Mouse (Mus musculus) G1E (cell line): ENCODE measurements around the gene Racgap1. TPM values are rescaled to one million over a fixed set of nuclear protein-coding genes. Genes with fewer than 3 reads are reported as not detected.
A peak's percentile ranks its signal among the peaks of the same experiment; 100 is the strongest.

Experiments used
- ATAC-seq: 2 replicates; pipeline ENCODE4 v1.8.0; 2016; ENCODE audit warnings: mild to moderate bottlenecking; ENCODE audit not compliant: insufficient number of reproducible peaks, poor library complexity, low FRiP score, severe bottlenecking; ENCODE audit errors: extremely low read depth
- DNase-seq: peaks from one replicate; pipeline ENCODE4 v3.0.0; 2012; ENCODE audit warnings: low spot score
- H3K27me3 ChIP-seq: 2 replicates; pipeline ENCODE4 v1.6.1; 2012; ENCODE audit warnings: mild to moderate bottlenecking, low read length, inconsistent platforms; ENCODE audit not compliant: insufficient read depth
- H3K36me3 ChIP-seq: replicated peaks from 2 replicates; pipeline ENCODE3; 2012; ENCODE audit warnings: mild to moderate bottlenecking, inconsistent platforms
- H3K4me1 ChIP-seq: 2 replicates; pipeline ENCODE4 v1.6.1; 2012; ENCODE audit warnings: low read depth, low read length, inconsistent platforms, mixed read lengths; ENCODE audit not compliant: insufficient read depth
- H3K4me3 ChIP-seq: 2 replicates; pipeline ENCODE4 v1.5.1; 2012; ENCODE audit warnings: low read depth, mild to moderate bottlenecking, inconsistent platforms, low read length, moderate library complexity, mixed read lengths
- H3K9me3 ChIP-seq: replicated peaks from 2 replicates; pipeline ENCODE4 v1.6.1; 2012; ENCODE audit warnings: inconsistent platforms
- CTCF ChIP-seq: IDR thresholded peaks from 2 replicates; pipeline ENCODE4 v1.5.1; 2012; ENCODE audit warnings: low read depth, low read length, inconsistent platforms, mixed read lengths
- GATA1 ChIP-seq: IDR thresholded peaks from 2 replicates; pipeline ENCODE4 v1.6.1; 2012; ENCODE audit warnings: borderline replicate concordance, low read length, inconsistent platforms, mixed read lengths
- GATA2 ChIP-seq: IDR thresholded peaks from 2 replicates; pipeline ENCODE4 v1.6.1; 2012; ENCODE audit warnings: low read depth, low read length, inconsistent platforms, borderline replicate concordance
- POLR2AphosphoS5 ChIP-seq: IDR thresholded peaks from 2 replicates; pipeline ENCODE4 v1.6.1; 2012; ENCODE audit warnings: low read depth, low read length, inconsistent platforms; ENCODE audit not compliant: insufficient replicate concordance
- TAL1 ChIP-seq: conservative IDR thresholded peaks from 2 replicates; pipeline ENCODE4 v1.6.1; 2012; ENCODE audit warnings: low read depth, low read length, inconsistent platforms, mixed read lengths
- polyA plus RNA-seq: library from polyadenylated mRNA; stranded (reverse); fragments of >175 nt; gene quantifications from 2 replicates; pipeline ENCODE4 v1.2.3, GENCODE M21; 2012
- total RNA-seq, 2 experiments: library from RNA; stranded (forward) in 1 of 2; stranded (reverse) in 1 of 2; fragments of 200-1000 nt in 1 of 2; fragments of >200 nt in 1 of 2; fragmentation: Nextera tagmentation in 1 of 2; gene quantifications; 2 replicates each; pipeline ENCODE4 v1.2.3; 2014 to 2017

The Racgap1 gene
- total and polyA plus RNA-seq, 3 experiments, result 35.6 to 189 (median 71.7) TPM

GRCm38 (mm10) chr15:99596056-99596687 lies 55.3 kb downstream of the Racgap1 start:
- Histone ChIP-seq H3K27me3 (peaks cover 67% of the 10 kb centered on the region), H3K4me3 (no peak overlapping the region), H3K36me3 (no peaks in the 10 kb centered on the region), H3K9me3 (no peaks in the 10 kb centered on the region), H3K4me1 (peaks cover 10% of the 10 kb centered on the region)
- DNase-seq (peak; percentile 88), ATAC-seq (peak; percentile 34; the same call in 1 of the 2 replicates)
- peak; percentile 96 for TF ChIP-seq CTCF
- TF ChIP-seq TAL1, result no peak

- no peaks in the 10 kb centered on the region for H3K9me3 ChIP-seq
- peaks cover 10% of the 10 kb centered on the region for H3K4me1 ChIP-seq
- H3K4me3 ChIP-seq, result no peak overlapping the region
- no peak for TF ChIP-seq GATA1
- no peak for TF ChIP-seq POLR2AphosphoS5
- ATAC-seq (no peak), DNase-seq (no peak)
- H3K36me3 ChIP-seq, result no peaks in the 10 kb centered on the region
- H3K27me3 ChIP-seq, result peaks cover 60% of the 10 kb centered on the region
Observed at GRCm38 (mm10) chr15:99594951-99595350, 56.5 kb downstream of the Racgap1 start.

- H3K27me3 ChIP-seq, result peaks cover 44% of the 10 kb centered on the region
- no peaks in the 10 kb centered on the region for H3K9me3 ChIP-seq
- no peak overlapping the region for H3K4me3 ChIP-seq
- H3K36me3 ChIP-seq, result no peaks in the 10 kb centered on the region
- TF ChIP-seq CTCF (no peak), GATA1 (no peak), POLR2AphosphoS5 (no peak), GATA2 (no peak), TAL1 (no peak)
- DNase-seq, result no peak
- ATAC-seq, result no peak
- H3K4me1 ChIP-seq, result peaks cover 5% of the 10 kb centered on the region; the same call in 1 of the 2 replicates
Observed at GRCm38 (mm10) chr15:99592877-99593276, 58.6 kb downstream of the Racgap1 start.

DNA sequence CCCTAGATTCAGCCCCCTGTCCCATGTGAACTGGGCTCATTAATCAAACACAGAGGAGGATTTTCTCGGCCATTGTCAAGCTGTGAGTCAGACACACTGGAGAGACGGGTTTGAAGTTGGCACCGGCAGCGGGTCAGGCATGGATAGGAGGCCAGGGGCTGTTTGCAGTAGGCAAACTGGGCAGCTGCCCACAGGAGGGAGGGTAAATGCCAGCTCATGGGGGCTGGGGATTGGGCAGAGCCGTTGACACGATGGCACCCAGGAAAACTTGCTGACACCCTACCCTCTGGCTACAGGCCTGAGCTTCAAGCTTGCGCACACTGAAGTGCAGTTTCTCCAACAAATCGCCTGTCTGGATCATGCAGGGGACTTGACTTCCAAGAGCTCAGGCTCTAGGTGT lies 59.3 kb downstream of the Racgap1 start:
- peaks cover 38% of the 10 kb centered on the region for H3K27me3 ChIP-seq
- DNase-seq, result no peak
- no peaks in the 10 kb centered on the region for H3K36me3 ChIP-seq
- no peak overlapping the region for H3K4me3 ChIP-seq
- no peak for TF ChIP-seq CTCF
- no peak for TF ChIP-seq GATA2
- no peak for TF ChIP-seq TAL1
- TF ChIP-seq POLR2AphosphoS5, result no peak
- no peak for TF ChIP-seq GATA1
- no peaks in the 10 kb centered on the region for H3K9me3 ChIP-seq
- peaks cover 5% of the 10 kb centered on the region; the same call in 1 of the 2 replicates for H3K4me1 ChIP-seq
- ATAC-seq, result no peak

DNA sequence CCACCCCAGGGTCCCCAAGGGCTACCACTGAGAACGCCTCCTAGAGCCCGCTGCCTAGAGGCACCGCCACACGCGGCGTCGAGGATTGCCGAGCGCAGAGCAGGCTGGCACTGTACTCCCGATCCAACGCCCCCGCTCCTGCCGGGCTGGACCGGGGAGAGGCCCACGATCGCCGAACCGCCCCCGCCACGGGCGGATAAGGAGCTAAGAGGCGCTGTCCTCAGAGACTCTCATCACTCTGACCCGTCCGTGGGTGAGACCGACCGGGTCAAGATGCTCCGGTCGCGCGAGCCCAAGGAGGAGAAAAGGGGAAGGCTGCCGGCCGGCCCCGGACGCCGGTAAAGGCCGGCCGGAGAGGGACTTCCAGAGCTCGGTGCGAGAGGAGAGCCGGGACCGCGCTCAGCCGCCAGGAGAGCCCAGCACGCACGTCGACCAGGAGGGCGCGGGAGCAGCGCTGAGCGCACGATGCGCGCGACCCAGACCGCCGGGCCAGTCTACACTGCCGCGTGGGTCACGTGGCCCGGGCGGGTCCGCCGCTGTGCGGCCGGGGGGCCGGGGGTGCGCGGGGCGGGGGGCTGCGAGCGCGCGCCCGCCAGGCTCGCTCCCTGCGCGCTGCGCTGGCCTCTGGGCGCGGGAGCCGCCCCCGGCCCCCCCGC lies 60.9 kb downstream of the Racgap1 start, which contains the start of gene Aqp5:
Aqp5 (plus strand) TSS at position 354 of the 656 bp plus-strand sequence.
- no peaks in the 10 kb centered on the region for H3K36me3 ChIP-seq
- no peaks in the 10 kb centered on the region for H3K9me3 ChIP-seq
- no peak within 1 kb of the TSS for H3K4me3 ChIP-seq
- DNase-seq (no peak), ATAC-seq (no peak)
- peaks cover 40% of the 10 kb centered on the region for H3K27me3 ChIP-seq
- TF ChIP-seq GATA2, result no peak
- TF ChIP-seq GATA1, result no peak
- no peak for TF ChIP-seq TAL1
- no peak for TF ChIP-seq CTCF
- TF ChIP-seq POLR2AphosphoS5, result no peak
- no peaks in the 10 kb centered on the region for H3K4me1 ChIP-seq

GRCm38 (mm10) chr15:99589704-99590103 lies 61.8 kb downstream of the Racgap1 start:
- ATAC-seq, result no peak
- Histone ChIP-seq H3K4me1 (no peaks in the 10 kb centered on the region), H3K9me3 (no peaks in the 10 kb centered on the region), H3K4me3 (no peak overlapping the region), H3K27me3 (peaks cover 46% of the 10 kb centered on the region), H3K36me3 (no peaks in the 10 kb centered on the region)
- no peak for TF ChIP-seq POLR2AphosphoS5
- no peak for TF ChIP-seq CTCF
- TF ChIP-seq GATA1, result no peak
- TF ChIP-seq TAL1, result no peak
- TF ChIP-seq GATA2, result no peak
- DNase-seq, result no peak

- ATAC-seq (no peak), DNase-seq (no peak)
- Histone ChIP-seq H3K4me1 (no peaks in the 10 kb centered on the region), H3K4me3 (no peak overlapping the region), H3K36me3 (no peaks in the 10 kb centered on the region), H3K9me3 (peaks cover under 1% of the 10 kb centered on the region; the same call in 1 of the 2 replicates), H3K27me3 (peaks cover 45% of the 10 kb centered on the region)
- no peak for TF ChIP-seq CTCF
Observed at GRCm38 (mm10) chr15:99589237-99589636, 62.2 kb downstream of the Racgap1 start.
